Comparison of ENCODE assay signal across 25 mouse cellular contexts in the genomic region with DNA sequence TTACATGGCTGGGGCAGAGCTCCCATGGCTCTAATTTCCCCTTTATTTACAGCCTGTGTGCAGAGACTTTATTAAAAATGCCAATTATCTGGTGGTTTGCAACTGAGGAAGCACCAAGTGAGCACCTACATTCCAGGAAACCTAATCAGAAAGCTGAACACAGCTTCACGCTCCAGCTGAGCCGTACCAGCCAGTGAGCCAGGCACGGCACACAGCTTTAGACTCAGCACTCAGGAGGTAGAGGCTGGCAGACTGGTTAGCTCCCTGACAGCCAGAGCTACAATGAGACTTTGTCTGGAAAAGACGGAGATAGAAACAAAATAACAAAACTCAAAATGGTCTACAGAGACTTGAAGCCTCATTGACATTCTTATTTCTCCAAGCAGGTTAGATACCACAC. TPM values are rescaled to one million over a fixed set of nuclear protein-coding genes. Genes with fewer than 3 reads are reported as not detected.
DNase-seq lines count a peak whose midpoint lies in the region; ATAC-seq and TF ChIP-seq lines count a peak whose summit lies in the region.
"Had no signal": no experiment of that assay in that cellular context is flagged by ENCODE, and none has a peak within 500 bp of the region (broad histone marks: within the 10 kb centered on the region; RNA-seq: fewer than 3 reads in every experiment).

No protein-coding gene starts in this region.

- no peak overlapping the region for H3K9ac ChIP-seq in hindbrain, embryonic 13.5 days
- H3K9ac ChIP-seq in hindbrain, postnatal 0 days (replicated peaks; ENCODE audit: low read length) = no peak overlapping the region
- H3K9ac ChIP-seq: forebrain, embryonic 13.5 days; heart, embryonic 15.5 days; liver, embryonic 14.5 days; lung, embryonic 14.5 days; midbrain, embryonic 15.5 days had no signal

- H3K36me3 ChIP-seq in hindbrain, embryonic 13.5 days = peaks cover 73% of the 10 kb centered on the region
- peaks cover 77% of the 10 kb centered on the region for H3K36me3 ChIP-seq in hindbrain, embryonic 10.5 days
- peaks cover 10% of the 10 kb centered on the region for H3K36me3 ChIP-seq in hindbrain, postnatal 0 days (ENCODE audit: insufficient read depth, low read length)
- peaks cover 18% of the 10 kb centered on the region; the same call in 1 of the 2 replicates for H3K36me3 ChIP-seq in limb, embryonic 10.5 days

- WGBS in hindbrain, embryonic 13.5 days = 71% methylated on average over 4 of the region's 4 CpGs
- WGBS in hindbrain, embryonic 10.5 days = 83% methylated on average over 4 of the region's 4 CpGs
- 70% methylated on average over 4 of the region's 4 CpGs for WGBS in hindbrain, postnatal 0 days
- WGBS in limb, embryonic 10.5 days = 92% methylated on average over 4 of the region's 4 CpGs

- ATAC-seq in hindbrain, embryonic 13.5 days (ENCODE audit: low FRiP score) = peak; percentile 57; the same call in 1 of the 2 replicates
- 0 out of 2 replicates have a peak, but pooled peaks have one; percentile 25 for ATAC-seq in hindbrain, postnatal 0 days
- ATAC-seq: activated CD4-positive, CD25-positive, alpha-beta regulatory T cell, adult 4 months; forebrain, embryonic 13.5 days; intestine, postnatal 0 days; midbrain, embryonic 15.5 days had no signal

- H3K4me2 ChIP-seq in hindbrain, embryonic 13.5 days = no peak overlapping the region
- no peak overlapping the region for H3K4me2 ChIP-seq in hindbrain, postnatal 0 days (ENCODE audit: low read depth, low read length)
- H3K4me2 ChIP-seq: forebrain, embryonic 13.5 days; heart, embryonic 15.5 days; lung, embryonic 14.5 days; midbrain, embryonic 15.5 days had no signal

- no peaks in the 10 kb centered on the region for H3K9me3 ChIP-seq in hindbrain, embryonic 13.5 days
- H3K9me3 ChIP-seq in hindbrain, embryonic 10.5 days = no peaks in the 10 kb centered on the region
- no peaks in the 10 kb centered on the region for H3K9me3 ChIP-seq in hindbrain, postnatal 0 days (ENCODE audit: low read length)
- no peaks in the 10 kb centered on the region for H3K9me3 ChIP-seq in limb, embryonic 10.5 days (replicated peaks)
- H3K9me3 ChIP-seq: forebrain, embryonic 13.5 days; heart, embryonic 10.5 days; heart, embryonic 15.5 days; midbrain, embryonic 10.5 days; midbrain, embryonic 15.5 days had no signal

- no peaks in the 10 kb centered on the region for H3K27me3 ChIP-seq in hindbrain, embryonic 13.5 days
- no peaks in the 10 kb centered on the region for H3K27me3 ChIP-seq in hindbrain, embryonic 10.5 days (ENCODE audit: insufficient read depth, poor library complexity, severe bottlenecking)
- no peaks in the 10 kb centered on the region for H3K27me3 ChIP-seq in hindbrain, postnatal 0 days (ENCODE audit: insufficient read depth, low read length)
- H3K27me3 ChIP-seq in limb, embryonic 10.5 days (ENCODE audit: low read depth, poor library complexity, severe bottlenecking) = no peaks in the 10 kb centered on the region
- H3K27me3 ChIP-seq: forebrain, embryonic 13.5 days; heart, embryonic 15.5 days; midbrain, embryonic 15.5 days had no signal

- no peaks in the 10 kb centered on the region for H3K4me1 ChIP-seq in hindbrain, embryonic 13.5 days (replicated peaks)
- no peaks in the 10 kb centered on the region for H3K4me1 ChIP-seq in hindbrain, embryonic 10.5 days (replicated peaks)
- no peaks in the 10 kb centered on the region for H3K4me1 ChIP-seq in hindbrain, postnatal 0 days (ENCODE audit: insufficient read depth, low read length)
- H3K4me1 ChIP-seq in limb, embryonic 10.5 days = no peaks in the 10 kb centered on the region
- H3K4me1 ChIP-seq: forebrain, embryonic 13.5 days; heart, embryonic 10.5 days; heart, embryonic 15.5 days; midbrain, embryonic 10.5 days; midbrain, embryonic 15.5 days had no signal

- no peak overlapping the region for H3K4me3 ChIP-seq in hindbrain, embryonic 13.5 days
- H3K4me3 ChIP-seq in hindbrain, embryonic 10.5 days = no peak overlapping the region
- H3K4me3 ChIP-seq in hindbrain, postnatal 0 days (ENCODE audit: low read length) = no peak overlapping the region
- no peak overlapping the region for H3K4me3 ChIP-seq in limb, embryonic 10.5 days
- H3K4me3 ChIP-seq: forebrain, embryonic 13.5 days; heart, embryonic 10.5 days; heart, embryonic 15.5 days; midbrain, embryonic 10.5 days; midbrain, embryonic 15.5 days had no signal

- no peak for DNase-seq in hindbrain, embryonic 10.5 days (ENCODE audit: low spot score)
- peak; percentile 55 for DNase-seq in testis, postnatal 14 days (ENCODE audit: low spot score)
- DNase-seq in testis, postnatal 10 days (ENCODE audit: low spot score) = no peak
- no peak for DNase-seq in hindbrain, postnatal 0 days (ENCODE audit: low spot score)
- no peak for DNase-seq in limb, embryonic 10.5 days (ENCODE audit: low spot score)
- no peak for DNase-seq in yolk sac, embryonic 10.5 days (ENCODE audit: low spot score)
- DNase-seq: adrenal gland, adult 8-10 months; gastrocnemius, postnatal 10 days; heart, adult 11 months; kidney, adult 9 months; layer of hippocampus, adult 9-11 months; liver; lung, embryonic 14.5 days; lung, postnatal 14 days had no signal

- peak overlapping the region; percentile 53 for H3K27ac ChIP-seq in hindbrain, embryonic 13.5 days
- H3K27ac ChIP-seq in hindbrain, embryonic 10.5 days = no peak overlapping the region
- no peak overlapping the region for H3K27ac ChIP-seq in hindbrain, postnatal 0 days
- H3K27ac ChIP-seq in limb, embryonic 10.5 days = no peak overlapping the region
- H3K27ac ChIP-seq: forebrain, embryonic 13.5 days; heart, embryonic 10.5 days; heart, embryonic 15.5 days; liver, embryonic 14.5 days; midbrain, embryonic 10.5 days; midbrain, embryonic 15.5 days had no signal

- no peak for TF ChIP-seq CTCF in hindbrain, postnatal 0 days (IDR thresholded peaks at IDR 0.05; ENCODE audit: low read depth)

RNA-seq across cellular contexts. Expression of a gene that starts 14.5 kb away (rescaled TPM):
- polyA plus RNA-seq in hindbrain, embryonic 13.5 days (2015; fragmentation: Nextera tagmentation; extraction: Ambion mirVana) = 0.25 and 0.34 TPM in 2 replicates
- 0.31 and 0.80 TPM in 2 replicates for polyA plus RNA-seq in hindbrain, embryonic 10.5 days (2016; fragmentation: Nextera tagmentation; extraction: Ambion mirVana)
- total RNA-seq in hindbrain, postnatal 0 days (2014; rRNA removed) = 0.47 TPM in 1 of 2 replicates, not detected in the other
- 0.33 and 0.58 TPM in 2 replicates for polyA plus RNA-seq in hindbrain, postnatal 0 days (2015; fragmentation: Nextera tagmentation; extraction: Ambion mirVana)
- polyA plus RNA-seq in limb, embryonic 10.5 days (2016; fragmentation: Nextera tagmentation; extraction: Ambion mirVana) = 0.28 and 0.49 TPM in 2 replicates
- total RNA-seq: left cerebral cortex, postnatal 10 days; MEL had no signal

RNA-seq across cellular contexts. Expression of a gene that starts 18.0 kb away (rescaled TPM):
- 63.1 and 63.2 TPM in 2 replicates for polyA plus RNA-seq in hindbrain, embryonic 13.5 days (2015; fragmentation: Nextera tagmentation; extraction: Ambion mirVana)
- polyA plus RNA-seq in hindbrain, embryonic 10.5 days (2016; fragmentation: Nextera tagmentation; extraction: Ambion mirVana) = 43.1 and 51.5 TPM in 2 replicates
- 25.0 and 45.6 TPM in 2 replicates for total RNA-seq in hindbrain, postnatal 0 days (2014; rRNA removed)
- polyA plus RNA-seq in hindbrain, postnatal 0 days (2015; fragmentation: Nextera tagmentation; extraction: Ambion mirVana) = 46.2 and 48.2 TPM in 2 replicates
- 43.1 and 48.9 TPM in 2 replicates for polyA plus RNA-seq in limb, embryonic 10.5 days (2016; fragmentation: Nextera tagmentation; extraction: Ambion mirVana)

RNA-seq across cellular contexts. Expression of a gene that starts 24.8 kb away (rescaled TPM):
- polyA plus RNA-seq in hindbrain, embryonic 13.5 days (2015; fragmentation: Nextera tagmentation; extraction: Ambion mirVana) = 236 and 250 TPM in 2 replicates
- 90.0 and 116 TPM in 2 replicates for polyA plus RNA-seq in hindbrain, embryonic 10.5 days (2016; fragmentation: Nextera tagmentation; extraction: Ambion mirVana)
- total RNA-seq in hindbrain, postnatal 0 days (2014; rRNA removed) = 212 and 244 TPM in 2 replicates
- 204 and 219 TPM in 2 replicates for polyA plus RNA-seq in hindbrain, postnatal 0 days (2015; fragmentation: Nextera tagmentation; extraction: Ambion mirVana)
- 28.2 and 35.5 TPM in 2 replicates for polyA plus RNA-seq in limb, embryonic 10.5 days (2016; fragmentation: Nextera tagmentation; extraction: Ambion mirVana)
